Mouse (Mus musculus) MEL (cell line): ENCODE data around the gene Cfap43. TPM values are rescaled to one million over a fixed set of nuclear protein-coding genes. Genes with fewer than 3 reads are reported as not detected.

Experiments used
- DNase-seq: peaks from one replicate; pipeline ENCODE4 v3.0.0; 2011; ENCODE audit warnings: low read depth, low spot score
- H3K27ac ChIP-seq: 2 replicates; pipeline ENCODE4 v1.5.1; 2012; ENCODE audit warnings: low read depth, mild to moderate bottlenecking, control low read depth, low read length, moderate library complexity; ENCODE audit not compliant: control insufficient read depth
- H3K27me3 ChIP-seq, 2 experiments: fragments of 150-350 bp in 1 of 2; sonication (generic) in 1 of 2; 2 replicates each; pipeline ENCODE4 v1.6.1; 2012; ENCODE audit warnings: low read length in 2 of 2, mild to moderate bottlenecking in 2 of 2, improper control_type of control experiment in 1 of 2, moderate library complexity in 1 of 2; ENCODE audit not compliant: insufficient read depth in 2 of 2, control insufficient read depth in 1 of 2
- H3K36me3 ChIP-seq, 2 experiments: 2 replicates each; pipeline ENCODE4 v1.6.1; 2012 to 2014; ENCODE audit warnings: low read length in 2 of 2, improper control_type of control experiment in 1 of 2, inconsistent platforms in 1 of 2, mild to moderate bottlenecking in 1 of 2; ENCODE audit not compliant: insufficient read depth in 2 of 2, control insufficient read depth in 1 of 2
- H3K4me1 ChIP-seq, 2 experiments: fragments of 150-350 bp in 1 of 2; sonication (generic) in 1 of 2; 2 replicates each; pipeline ENCODE4 v1.6.1; 2012; ENCODE audit warnings: low read length in 2 of 2, improper control_type of control experiment in 1 of 2, mild to moderate bottlenecking in 1 of 2; ENCODE audit not compliant: insufficient read depth in 2 of 2, control insufficient read depth in 1 of 2
- H3K4me3 ChIP-seq, 2 experiments: fragments of 150-350 bp in 1 of 2; sonication (generic) in 1 of 2; 2 replicates each; pipeline ENCODE4 v1.5.1; 2012; ENCODE audit warnings: low read depth in 2 of 2, low read length in 2 of 2, mild to moderate bottlenecking in 2 of 2, moderate library complexity in 2 of 2, control low read depth in 1 of 2, improper control_type of control experiment in 1 of 2; ENCODE audit not compliant: control insufficient read depth in 1 of 2, insufficient read depth in 1 of 2
- H3K79me2 ChIP-seq: 2 replicates; pipeline ENCODE4 v1.6.1; 2012; ENCODE audit warnings: mild to moderate bottlenecking, low read length, moderate library complexity; ENCODE audit not compliant: control insufficient read depth, poor library complexity, insufficient read depth
- H3K9ac ChIP-seq: 2 replicates; pipeline ENCODE4 v1.6.1; 2012; ENCODE audit warnings: low read depth, mild to moderate bottlenecking, control low read depth, low read length, moderate library complexity; ENCODE audit not compliant: control insufficient read depth, poor library complexity, severe bottlenecking
- H3K9me3 ChIP-seq: fragments of 150-350 bp; sonication (generic); replicated peaks from 2 replicates; pipeline ENCODE4 v1.6.1; 2012; ENCODE audit warnings: mild to moderate bottlenecking, low read length, improper control_type of control experiment, moderate library complexity; ENCODE audit not compliant: insufficient read depth
- BHLHE40 ChIP-seq: IDR thresholded peaks from 2 replicates; pipeline ENCODE4 v1.6.1; 2012; ENCODE audit warnings: low read depth, mild to moderate bottlenecking, inconsistent platforms, low read length, improper control_type of control experiment, borderline replicate concordance
- CTCF ChIP-seq, 3 experiments: IDR thresholded peaks in 2 of 3; conservative IDR thresholded peaks in 1 of 3; 2 replicates each; pipeline ENCODE4 v1.5.1; 2011 to 2012; ENCODE audit warnings: low read length in 3 of 3, low read depth in 2 of 3, mild to moderate bottlenecking in 2 of 3, improper control_type of control experiment in 1 of 3, inconsistent platforms in 1 of 3, mixed read lengths in 1 of 3, moderate library complexity in 1 of 3; ENCODE audit not compliant: control insufficient read depth in 1 of 3, insufficient read depth in 1 of 3, poor library complexity in 1 of 3, severe bottlenecking in 1 of 3
- E2F4 ChIP-seq: IDR thresholded peaks from 2 replicates; pipeline ENCODE4 v1.6.1; 2011; ENCODE audit warnings: low read depth, low read length, improper control_type of control experiment, borderline replicate concordance
- ELF1 ChIP-seq: IDR thresholded peaks from 2 replicates; pipeline ENCODE4 v1.6.1; 2014; ENCODE audit warnings: low read depth, mild to moderate bottlenecking, inconsistent platforms, low read length, improper control_type of control experiment, moderate library complexity
- EP300 ChIP-seq, 2 experiments: IDR thresholded peaks; 2 replicates each; pipeline ENCODE4 v1.6.1; 2011; ENCODE audit warnings: improper control_type of control experiment in 2 of 2, low read length in 2 of 2, low read depth in 1 of 2, mild to moderate bottlenecking in 1 of 2
- GABPA ChIP-seq: IDR thresholded peaks from 2 replicates; pipeline ENCODE4 v1.6.1; 2012; ENCODE audit warnings: low read depth, mild to moderate bottlenecking, inconsistent platforms, low read length, improper control_type of control experiment, moderate library complexity
- HCFC1 ChIP-seq: IDR thresholded peaks from 2 replicates; pipeline ENCODE4 v1.6.1; 2012; ENCODE audit warnings: low read depth, mild to moderate bottlenecking, inconsistent platforms, low read length, improper control_type of control experiment, moderate library complexity
- JUND ChIP-seq: IDR thresholded peaks from 2 replicates; pipeline ENCODE4 v1.6.1; 2011; ENCODE audit warnings: low read depth, mild to moderate bottlenecking, improper control_type of control experiment, low read length
- KAT2A ChIP-seq: conservative IDR thresholded peaks from 2 replicates; pipeline ENCODE4 v1.6.1; 2012; ENCODE audit warnings: low read depth, low read length, improper control_type of control experiment, inconsistent platforms
- MAFK ChIP-seq: IDR thresholded peaks from 2 replicates; pipeline ENCODE4 v1.6.1; 2011; ENCODE audit warnings: low read depth, mild to moderate bottlenecking, low read length, improper control_type of control experiment, borderline replicate concordance
- MAX ChIP-seq: IDR thresholded peaks from 2 replicates; pipeline ENCODE4 v1.6.1; 2011; ENCODE audit warnings: low read length, improper control_type of control experiment
- MAZ ChIP-seq: IDR thresholded peaks from 2 replicates; pipeline ENCODE4 v1.6.1; 2012; ENCODE audit warnings: low read depth, mild to moderate bottlenecking, inconsistent platforms, low read length, improper control_type of control experiment
- MEF2A ChIP-seq: IDR thresholded peaks from 2 replicates; pipeline ENCODE4 v1.6.1; 2014; ENCODE audit warnings: low read depth, mild to moderate bottlenecking, inconsistent platforms, low read length, improper control_type of control experiment; ENCODE audit not compliant: poor library complexity, insufficient replicate concordance, severe bottlenecking; ENCODE audit errors: extremely low read depth
- MXI1 ChIP-seq: IDR thresholded peaks from 2 replicates; pipeline ENCODE4 v1.6.1; 2011; ENCODE audit warnings: mild to moderate bottlenecking, low read depth, low read length, improper control_type of control experiment
- NELFE ChIP-seq: IDR thresholded peaks from 2 replicates; pipeline ENCODE4 v1.6.1; 2011; ENCODE audit warnings: low read depth, low read length, improper control_type of control experiment
- NRF1 ChIP-seq: IDR thresholded peaks from 2 replicates; pipeline ENCODE4 v1.6.1; 2014; ENCODE audit warnings: low read depth, mild to moderate bottlenecking, inconsistent platforms, low read length, improper control_type of control experiment, moderate library complexity; ENCODE audit not compliant: poor library complexity, insufficient read depth, severe bottlenecking
- POLR2A ChIP-seq, 2 experiments: IDR thresholded peaks; 2 replicates each; pipeline ENCODE4 v1.6.1; 2011 to 2012; ENCODE audit warnings: low read length in 2 of 2, mild to moderate bottlenecking in 2 of 2, control low read depth in 1 of 2, improper control_type of control experiment in 1 of 2, low read depth in 1 of 2, moderate library complexity in 1 of 2; ENCODE audit not compliant: control insufficient read depth in 1 of 2, insufficient read depth in 1 of 2, poor library complexity in 1 of 2
- POLR2AphosphoS2 ChIP-seq: IDR thresholded peaks from 2 replicates; pipeline ENCODE4 v1.6.1; 2011; ENCODE audit warnings: low read length, improper control_type of control experiment
- RAD21 ChIP-seq: IDR thresholded peaks from 2 replicates; pipeline ENCODE4 v1.6.1; 2011; ENCODE audit warnings: mild to moderate bottlenecking, low read depth, low read length, improper control_type of control experiment
- SIN3A ChIP-seq: IDR thresholded peaks from 2 replicates; pipeline ENCODE4 v1.6.1; 2012; ENCODE audit warnings: low read length, improper control_type of control experiment, inconsistent platforms
- SMC3 ChIP-seq: IDR thresholded peaks from 2 replicates; pipeline ENCODE4 v1.6.1; 2011; ENCODE audit warnings: low read depth, low read length, improper control_type of control experiment
- TAL1 ChIP-seq: IDR thresholded peaks from 2 replicates; pipeline ENCODE4 v1.6.1; 2012; ENCODE audit warnings: mild to moderate bottlenecking, inconsistent platforms, low read length, moderate library complexity, mixed read lengths
- TBP ChIP-seq: IDR thresholded peaks from 2 replicates; pipeline ENCODE4 v1.8.0; 2011; ENCODE audit warnings: low read depth, low read length, improper control_type of control experiment
- UBTF ChIP-seq: IDR thresholded peaks from 2 replicates; pipeline ENCODE4 v1.6.1; 2012; ENCODE audit warnings: low read depth, mild to moderate bottlenecking, inconsistent platforms, low read length, improper control_type of control experiment, moderate library complexity, borderline replicate concordance; ENCODE audit not compliant: insufficient read depth
- USF1 ChIP-seq: IDR thresholded peaks from 2 replicates; pipeline ENCODE4 v1.6.1; 2014; ENCODE audit warnings: low read depth, mild to moderate bottlenecking, inconsistent platforms, low read length, improper control_type of control experiment, moderate library complexity
- USF2 ChIP-seq, 2 experiments: IDR thresholded peaks; 2 replicates each; pipeline ENCODE4 v1.6.1; 2011 to 2012; ENCODE audit warnings: improper control_type of control experiment in 2 of 2, low read length in 2 of 2, borderline replicate concordance in 1 of 2, inconsistent platforms in 1 of 2, low read depth in 1 of 2, mild to moderate bottlenecking in 1 of 2; ENCODE audit not compliant: insufficient read depth in 1 of 2
- ZC3H11A ChIP-seq: IDR thresholded peaks from 2 replicates; pipeline ENCODE4 v1.6.1; 2012; ENCODE audit warnings: low read depth, mild to moderate bottlenecking, inconsistent platforms, low read length, improper control_type of control experiment
- ZKSCAN1 ChIP-seq: IDR thresholded peaks from 2 replicates; pipeline ENCODE4 v1.6.1; 2012; ENCODE audit warnings: low read depth, mild to moderate bottlenecking, inconsistent platforms, low read length, improper control_type of control experiment, moderate library complexity
- ZMIZ1 ChIP-seq: IDR thresholded peaks from 2 replicates; pipeline ENCODE4 v1.6.1; 2012; ENCODE audit warnings: low read depth, mild to moderate bottlenecking, inconsistent platforms, low read length, improper control_type of control experiment, moderate library complexity
- ZNF384 ChIP-seq: IDR thresholded peaks from 2 replicates; pipeline ENCODE4 v1.6.1; 2012; ENCODE audit warnings: low read depth, mild to moderate bottlenecking, inconsistent platforms, low read length, improper control_type of control experiment
- polyA plus RNA-seq, 2 experiments: library from polyadenylated mRNA; stranded (reverse) in 1 of 2; unstranded in 1 of 2; fragments of >175 nt in 1 of 2; fragments of >200 nt in 1 of 2; gene quantifications; 2 replicates each; pipeline versions ENCODE4 v1.2.1 to v1.2.4; 2012; ENCODE audit warnings: low replicate concordance in 2 of 2, low read depth in 1 of 2; ENCODE audit not compliant: insufficient read length in 2 of 2, insufficient read depth in 1 of 2, missing spikeins in 1 of 2
- total RNA-seq: library from RNA; depleted of rRNA; stranded (reverse); fragments of 300-350 nt; gene quantifications from 2 replicates; pipeline ENCODE4 v1.2.3, GENCODE M21; 2012

Cfap43 gene
- total and polyA plus RNA-seq, 3 experiments, result 0.10 to 0.12 TPM; not detected in 1

GRCm38 (mm10) chr19:47731071-47731881 lies 187.8 kb downstream of the Cfap43 start, which contains the start of gene Sfr1:
Gene Sfr1, plus strand, starts transcription at chr19:47731682.
- Histone ChIP-seq H3K9me3 (no peaks in the 10 kb centered on the region), H3K27me3 (no peaks in the 10 kb centered on the region)
- no peak for TF ChIP-seq ZNF384
- TF ChIP-seq MEF2A, result no peak
- TF ChIP-seq NRF1, result peak; percentile 84
- no peak for TF ChIP-seq JUND
- TF ChIP-seq GABPA, result no peak
- no peak for TF ChIP-seq TAL1
- peak; percentile 39; the same call in 1 of the 2 replicates for TF ChIP-seq USF1
- TF ChIP-seq MAZ, result peak; percentile 45; the same call in 1 of the 2 replicates
- 0 out of 2 replicates have a peak, but pooled peaks have one; percentile 14 for TF ChIP-seq ZC3H11A
- no peak; the same call in 1 of the 2 replicates for TF ChIP-seq KAT2A
- no peak for TF ChIP-seq USF2 (IDR thresholded peaks at IDR 0.05; ENCODE audit: borderline replicate concordance in 1 of 2, insufficient read depth in 1 of 2, low read depth in 1 of 2, low read length in 2 of 2)
- TF ChIP-seq SIN3A, result peak; percentile 29; the same call in 1 of the 2 replicates
- no peak for TF ChIP-seq BHLHE40
- TF ChIP-seq E2F4, result no peak
- no peak for TF ChIP-seq MAFK
- peak; percentile 78; the same call in 1 of the 2 replicates for TF ChIP-seq ZMIZ1
- no peak for TF ChIP-seq RAD21
- TF ChIP-seq SMC3, result peak; percentile 43
- TF ChIP-seq POLR2A (IDR thresholded peaks at IDR 0.05; ENCODE audit: control insufficient read depth in 1 of 2, insufficient read depth in 1 of 2, low read depth in 1 of 2, low read length in 2 of 2, poor library complexity in 1 of 2), result peak; percentile 71 to 86
- no peak for TF ChIP-seq UBTF
- TF ChIP-seq HCFC1, result peak; percentile 69
- peak; percentile 89; the same call in 1 of the 2 replicates for TF ChIP-seq POLR2AphosphoS2
- TF ChIP-seq ELF1, result peak; percentile 34
- TF ChIP-seq NELFE, result peak; percentile 98
- no peak for TF ChIP-seq ZKSCAN1
- TF ChIP-seq MXI1, result peak; percentile 48; the same call in 1 of the 2 replicates
- TF ChIP-seq MAX, result no peak
- TF ChIP-seq TBP, result peak; percentile 53; the same call in 1 of the 2 replicates
- TF ChIP-seq EP300 (IDR thresholded peaks at IDR 0.05; ENCODE audit: low read depth in 1 of 2, low read length in 2 of 2), result no peak
- TF ChIP-seq CTCF (IDR thresholded peaks at IDR 0.05 in 2 of 3, conservative IDR thresholded peaks at IDR 0.05 in 1 of 3; ENCODE audit: control insufficient read depth in 1 of 3, insufficient read depth in 1 of 3, low read depth in 2 of 3, low read length in 3 of 3, poor library complexity in 1 of 3, severe bottlenecking in 1 of 3), result peak in 2 of 3 experiments; percentile 70 to 82; a peak in 5 of 6 replicates
- TF ChIP-seq, all 39 proteins: peak for 15
- H3K4me1 ChIP-seq, result peaks cover 2 to 3% of the 10 kb centered on the region in 2 experiments; a peak in 2 of 4 replicates
- H3K27ac ChIP-seq, result peak within 1 kb of the TSS; percentile 87
- H3K79me2 ChIP-seq, result peaks cover 3% of the 10 kb centered on the region
- peak; percentile 98 for DNase-seq
- peak within 1 kb of the TSS; percentile 88 for H3K9ac ChIP-seq
- peak within 1 kb of the TSS; percentile 69 to 94 for H3K4me3 ChIP-seq
- peaks cover 18 to 19% of the 10 kb centered on the region in 2 experiments for H3K36me3 ChIP-seq
